Comparison of ENCODE assay signal across 10 mouse cellular contexts in genomic region chr7:74381881-74382281, GRCm38 (mm10).
DNase-seq lines count a peak whose midpoint lies in the region; ATAC-seq and TF ChIP-seq lines count a peak whose summit lies in the region.
"Had no signal": no experiment of that assay in that cellular context is flagged by ENCODE, and none has a peak within 500 bp of the region (broad histone marks: within the 10 kb centered on the region; RNA-seq: fewer than 3 reads in every experiment).

No protein-coding gene starts in this region.

- H3K27ac ChIP-seq in kidney, adult 2 months (ENCODE audit: insufficient read depth, low read depth, low read length), result peak overlapping the region; percentile 19; the same call in 1 of the 2 replicates
- H3K27ac ChIP-seq in cerebellum, adult 2 months (ENCODE audit: insufficient read depth, low read length), result peak overlapping the region; percentile 48
- H3K27ac ChIP-seq in heart, adult 2 months, result peak overlapping the region; percentile 96
- no peak overlapping the region for H3K27ac ChIP-seq in hindbrain, embryonic 10.5 days
- H3K27ac ChIP-seq: lung, embryonic 15.5 days had no signal

- TF ChIP-seq CTCF in kidney, adult 2 months (conservative IDR thresholded peaks at IDR 0.05; ENCODE audit: insufficient read depth, insufficient read length, low read depth, low read length), result no peak
- no peak for TF ChIP-seq CTCF in cerebellum, adult 2 months (IDR thresholded peaks at IDR 0.05; ENCODE audit: borderline replicate concordance, insufficient read depth, low read depth, low read length)
- TF ChIP-seq CTCF in heart, adult 2 months (IDR thresholded peaks at IDR 0.05), result no peak

- no peaks in the 10 kb centered on the region for H3K36me3 ChIP-seq in kidney, adult 2 months (ENCODE audit: control insufficient read depth, insufficient read depth, low read length)
- peaks cover 12% of the 10 kb centered on the region for H3K36me3 ChIP-seq in heart, adult 2 months (ENCODE audit: control insufficient read depth, insufficient read depth, low read length)
- no peaks in the 10 kb centered on the region for H3K36me3 ChIP-seq in hindbrain, embryonic 10.5 days
- H3K36me3 ChIP-seq: lung, embryonic 15.5 days had no signal

- no peak overlapping the region for H3K4me3 ChIP-seq in kidney, adult 2 months (ENCODE audit: insufficient read depth, low read depth, low read length)
- no peak overlapping the region for H3K4me3 ChIP-seq in cerebellum, adult 2 months (replicated peaks; ENCODE audit: insufficient read depth, low read depth, low read length)
- H3K4me3 ChIP-seq in heart, adult 2 months, result peak overlapping the region; percentile 37
- no peak overlapping the region for H3K4me3 ChIP-seq in hindbrain, embryonic 10.5 days
- H3K4me3 ChIP-seq: lung, embryonic 15.5 days had no signal

- 0 out of 2 replicates have a peak, but pooled peaks cover 1% of the 10 kb centered on the region for H3K79me2 ChIP-seq in heart, adult 2 months (replicated peaks; ENCODE audit: control insufficient read depth, insufficient read depth, low read length)

- TF ChIP-seq EP300 in heart, adult 2 months (IDR thresholded peaks at IDR 0.05; ENCODE audit: insufficient read depth, low read depth, low read length), result peak; percentile 60; the same call in 1 of the 2 replicates

- H3K9ac ChIP-seq in heart, adult 2 months (ENCODE audit: low read depth, low read length), result peak overlapping the region; percentile 10; the same call in 1 of the 2 replicates
- H3K9ac ChIP-seq: lung, embryonic 15.5 days had no signal

- TF ChIP-seq POLR2A in kidney, adult 2 months (IDR thresholded peaks at IDR 0.05; ENCODE audit: low read depth, low read length), result no peak
- TF ChIP-seq POLR2A in cerebellum, adult 2 months (IDR thresholded peaks at IDR 0.05; ENCODE audit: borderline replicate concordance, insufficient read depth, low read length), result peak; percentile 12; the same call in 1 of the 2 replicates
- no peak for TF ChIP-seq POLR2A in heart, adult 2 months (IDR thresholded peaks at IDR 0.05; ENCODE audit: insufficient read depth, low read depth, low read length)

- intact Hi-C loops in heart, adult 2 months (cut with DNase I), result loop anchor here (2.0 kb wide), 1 partner anchor 41 kb away; no protein-coding TSS in a partner anchor

- ATAC-seq in megakaryocyte progenitor cell, adult 5-6 weeks (replicated peaks; ENCODE audit: poor library complexity), result no peak
- ATAC-seq: CD4-positive, CD25-positive, alpha-beta regulatory T cell, adult 4 months had no signal

- WGBS in kidney, adult 2 months, result 36% methylated on average over 2 of the region's 2 CpGs
- 12% methylated on average over 2 of the region's 2 CpGs for WGBS in cerebellum, adult 2 months
- 13% methylated on average over 2 of the region's 2 CpGs for WGBS in heart, adult 2 months
- WGBS in hindbrain, embryonic 10.5 days, result 78% methylated on average over 2 of the region's 2 CpGs

- peak; percentile 55 for DNase-seq in kidney, adult 2 months
- DNase-seq in kidney, postnatal 10 days, result no peak
- peak; percentile 76 to 87 for DNase-seq in cerebellum, adult 2 months
- DNase-seq in heart, adult 2 months, result peak; percentile 74 to 81
- DNase-seq in kidney, postnatal 25 days, result peak; percentile 21 to 74
- DNase-seq in thymus, postnatal 10 days (ENCODE audit: low spot score in 2 of 2), result no peak
- DNase-seq in hindbrain, embryonic 10.5 days (ENCODE audit: low spot score), result no peak

- peaks cover 15% of the 10 kb centered on the region for H3K4me1 ChIP-seq in kidney, adult 2 months (ENCODE audit: control insufficient read depth, insufficient read depth, low read length)
- H3K4me1 ChIP-seq in cerebellum, adult 2 months (ENCODE audit: control insufficient read depth, insufficient read depth, low read length), result peaks cover 52% of the 10 kb centered on the region
- H3K4me1 ChIP-seq in heart, adult 2 months (ENCODE audit: control insufficient read depth, insufficient read depth, low read length), result peaks cover 23% of the 10 kb centered on the region
- 0 out of 2 replicates have a peak, but pooled peaks cover 6% of the 10 kb centered on the region for H3K4me1 ChIP-seq in hindbrain, embryonic 10.5 days (replicated peaks)
- H3K4me1 ChIP-seq: lung, embryonic 15.5 days had no signal

- H3K27me3 ChIP-seq in kidney, adult 2 months (replicated peaks; ENCODE audit: control insufficient read depth, insufficient read depth, low read length), result no peaks in the 10 kb centered on the region
- no peaks in the 10 kb centered on the region for H3K27me3 ChIP-seq in cerebellum, adult 2 months (ENCODE audit: control insufficient read depth, insufficient read depth, low read length)
- no peaks in the 10 kb centered on the region for H3K27me3 ChIP-seq in heart, adult 2 months (ENCODE audit: control insufficient read depth, insufficient read depth, low read length)
- no peaks in the 10 kb centered on the region for H3K27me3 ChIP-seq in hindbrain, embryonic 10.5 days (ENCODE audit: insufficient read depth, poor library complexity, severe bottlenecking)
- H3K27me3 ChIP-seq: lung, embryonic 15.5 days had no signal

- H3K9me3 ChIP-seq in hindbrain, embryonic 10.5 days, result no peaks in the 10 kb centered on the region
- H3K9me3 ChIP-seq: lung, embryonic 15.5 days had no signal

Comparison
In these comparisons a context has a peak if more than half of its experiments do, and no peak if none do; other contexts are left out.
1. DNase-seq: peak in kidney, adult 2 months (single experiment), cerebellum, adult 2 months (2 of 2), heart, adult 2 months (2 of 2) and kidney, postnatal 25 days (2 of 2); none in kidney, postnatal 10 days (single experiment), thymus, postnatal 10 days (0 of 2) and hindbrain, embryonic 10.5 days (single experiment).